Mouse (Mus musculus): Measurements from ENCODE around the gene Gm10944.

- TF ChIP-seq CTCF (IDR thresholded peaks at IDR 0.05; ENCODE audit: control insufficient read depth, insufficient read depth, insufficient replicate concordance, low read depth, low read length): no peak
- TF ChIP-seq POLR2A (IDR thresholded peaks at IDR 0.05; ENCODE audit: control insufficient read depth, low read depth, low read length): no peak
Measured at GRCm38 (mm10) chr10:10701326-10701725, 20.2 kb downstream of the Gm10944 start.
